Comparison of ENCODE assay signal across 8 mouse cellular contexts in the genomic region with DNA sequence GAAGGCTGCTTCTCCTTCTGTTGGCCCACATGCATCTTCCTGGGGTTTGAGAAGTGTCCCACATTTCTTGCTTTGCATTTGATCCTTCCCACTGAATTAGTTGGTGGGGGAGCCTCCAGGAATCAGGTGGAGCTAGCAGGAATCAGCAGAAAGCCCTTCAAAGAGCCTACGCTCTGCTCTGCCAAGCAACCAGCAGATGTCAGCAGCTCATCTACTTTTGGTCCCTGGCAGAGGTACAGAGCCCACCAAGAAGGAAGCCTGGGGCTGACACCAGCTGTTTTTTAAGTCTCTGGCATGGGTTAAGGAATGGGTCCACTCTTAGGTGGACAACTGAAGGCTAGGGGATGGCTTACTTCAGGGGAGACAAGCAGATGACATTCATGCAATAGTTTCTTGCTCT.
DNase-seq lines count a peak whose midpoint lies in the region; ATAC-seq and TF ChIP-seq lines count a peak whose summit lies in the region.

No protein-coding gene starts in this region.

- TF ChIP-seq CTCF in kidney, postnatal 0 days (IDR thresholded peaks at IDR 0.05; ENCODE audit: low read depth) = peak; percentile 83

- no peak overlapping the region for H3K27ac ChIP-seq in heart, embryonic 15.5 days
- H3K27ac ChIP-seq in heart, embryonic 12.5 days (ENCODE audit: poor library complexity, severe bottlenecking) = no peak overlapping the region
- H3K27ac ChIP-seq in forebrain, embryonic 10.5 days = no peak overlapping the region
- no peak overlapping the region for H3K27ac ChIP-seq in kidney, postnatal 0 days

- H3K36me3 ChIP-seq in heart, embryonic 15.5 days = no peaks in the 10 kb centered on the region
- H3K36me3 ChIP-seq in heart, embryonic 12.5 days = no peaks in the 10 kb centered on the region
- H3K36me3 ChIP-seq in forebrain, embryonic 10.5 days (replicated peaks) = no peaks in the 10 kb centered on the region
- H3K36me3 ChIP-seq in kidney, postnatal 0 days (ENCODE audit: insufficient read depth, low read length) = no peaks in the 10 kb centered on the region

- peak; percentile 64; the same call in 1 of the 2 replicates for ATAC-seq in heart, embryonic 15.5 days (replicated peaks; ENCODE audit: insufficient number of reproducible peaks, insufficient read depth, low FRiP score, low read depth)
- no peak for ATAC-seq in heart, embryonic 12.5 days (ENCODE audit: insufficient number of reproducible peaks, low FRiP score)
- no peak for ATAC-seq in kidney, postnatal 0 days (replicated peaks; ENCODE audit: low FRiP score, low read depth)

- no peak overlapping the region for H3K9ac ChIP-seq in heart, embryonic 15.5 days
- H3K9ac ChIP-seq in heart, embryonic 12.5 days = no peak overlapping the region
- no peak overlapping the region for H3K9ac ChIP-seq in kidney, postnatal 0 days (ENCODE audit: low read depth, low read length)

- peak; percentile 10 for DNase-seq in R1 (ENCODE audit: low read depth, low spot score)
- peak; percentile 46 for DNase-seq in forebrain, embryonic 10.5 days (ENCODE audit: extremely low spot score, low spot score)
- DNase-seq in kidney, postnatal 0 days (ENCODE audit: low spot score) = peak; percentile 78
- peak; percentile 34 for DNase-seq in lung, postnatal 10 days
- DNase-seq in telencephalon, adult 2 months (ENCODE audit: low read depth, low spot score) = peak; percentile 10
- no peak for DNase-seq in gastrocnemius, postnatal 10 days

- H3K4me1 ChIP-seq in heart, embryonic 15.5 days (replicated peaks) = no peaks in the 10 kb centered on the region; the same call in 1 of the 2 replicates
- peaks cover 8% of the 10 kb centered on the region for H3K4me1 ChIP-seq in heart, embryonic 12.5 days (replicated peaks)
- peaks cover 13% of the 10 kb centered on the region for H3K4me1 ChIP-seq in forebrain, embryonic 10.5 days
- no peaks in the 10 kb centered on the region for H3K4me1 ChIP-seq in kidney, postnatal 0 days (replicated peaks; ENCODE audit: insufficient read depth, low read length)

- no peak overlapping the region for H3K4me2 ChIP-seq in heart, embryonic 15.5 days
- H3K4me2 ChIP-seq in heart, embryonic 12.5 days = no peak overlapping the region
- no peak overlapping the region for H3K4me2 ChIP-seq in kidney, postnatal 0 days (ENCODE audit: low read length)

- no peaks in the 10 kb centered on the region for H3K9me3 ChIP-seq in heart, embryonic 15.5 days (replicated peaks)
- H3K9me3 ChIP-seq in heart, embryonic 12.5 days (replicated peaks) = peaks cover 4% of the 10 kb centered on the region; the same call in 1 of the 2 replicates
- peaks cover 8% of the 10 kb centered on the region for H3K9me3 ChIP-seq in forebrain, embryonic 10.5 days
- H3K9me3 ChIP-seq in kidney, postnatal 0 days (replicated peaks; ENCODE audit: low read length) = peaks cover 4% of the 10 kb centered on the region; the same call in 1 of the 2 replicates

- H3K4me3 ChIP-seq in heart, embryonic 15.5 days = no peak overlapping the region
- H3K4me3 ChIP-seq in heart, embryonic 12.5 days = no peak overlapping the region
- H3K4me3 ChIP-seq in forebrain, embryonic 10.5 days = no peak overlapping the region
- no peak overlapping the region for H3K4me3 ChIP-seq in kidney, postnatal 0 days (replicated peaks; ENCODE audit: low read depth, low read length)

- no peaks in the 10 kb centered on the region for H3K27me3 ChIP-seq in heart, embryonic 15.5 days
- H3K27me3 ChIP-seq in heart, embryonic 12.5 days (replicated peaks) = no peaks in the 10 kb centered on the region
- H3K27me3 ChIP-seq in forebrain, embryonic 10.5 days (ENCODE audit: poor library complexity, severe bottlenecking) = peaks cover 11% of the 10 kb centered on the region
- H3K27me3 ChIP-seq in kidney, postnatal 0 days (ENCODE audit: insufficient read depth, low read length) = no peaks in the 10 kb centered on the region

- WGBS in heart, embryonic 15.5 days = 10% methylated on average over 1 of the region's 1 CpGs
- WGBS in heart, embryonic 12.5 days = 15% methylated on average over 1 of the region's 1 CpGs
- 21% methylated on average over 1 of the region's 1 CpGs for WGBS in forebrain, embryonic 10.5 days
- 30% methylated on average over 1 of the region's 1 CpGs for WGBS in kidney, postnatal 0 days
